Mouse (Mus musculus) erythroblast, embryonic 14.5 days (primary cell): ENCODE results near the gene Shroom3.

Source experiments
- GATA1 ChIP-seq: IDR thresholded peaks from 2 replicates; pipeline ENCODE4 v1.6.1; 2012; ENCODE audit warnings: low read length, inconsistent platforms, mixed read lengths
- TAL1 ChIP-seq: IDR thresholded peaks from 3 replicates; pipeline ENCODE4 v1.6.1; 2012; ENCODE audit warnings: low read length, inconsistent platforms, mixed read lengths

DNA sequence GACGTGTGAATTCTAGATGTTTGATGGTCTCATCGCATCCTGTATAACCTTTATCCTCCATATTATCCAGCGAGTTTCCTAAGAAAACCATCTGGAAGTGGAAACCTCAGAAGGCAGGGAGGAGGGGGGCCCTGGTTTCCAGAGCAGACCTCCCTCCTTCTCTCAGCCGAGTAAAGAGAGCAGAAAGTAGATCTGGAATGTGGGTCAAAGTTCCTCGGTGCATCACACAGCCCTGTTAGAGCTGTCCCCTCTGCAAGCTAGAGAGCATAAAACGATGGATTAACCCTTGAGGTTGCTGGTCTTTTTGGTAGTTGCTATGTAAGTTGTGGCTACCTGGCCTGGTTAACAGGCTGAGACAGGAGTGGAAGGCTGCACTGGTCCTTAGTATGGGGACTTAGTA lies 46.0 kb downstream of the Shroom3 start:
- TF ChIP-seq TAL1: no peak
- TF ChIP-seq GATA1: no peak
